Comparison of ENCODE assay signal across 8 mouse cellular contexts in genomic region chr2:125247108-125247961, GRCm38 (mm10). TPM values are rescaled to one million over a fixed set of nuclear protein-coding genes. Genes with fewer than 3 reads are reported as not detected.
DNase-seq lines count a peak whose midpoint lies in the region; ATAC-seq and TF ChIP-seq lines count a peak whose summit lies in the region.

Gene Dut (plus strand): TSS chr2:125247190.

- peak within 1 kb of the TSS; percentile 85 to 93 for H3K4me3 ChIP-seq in ES-E14 (ENCODE audit: insufficient read depth in 1 of 2, low read depth in 1 of 2, low read length in 2 of 2, poor library complexity in 1 of 2, severe bottlenecking in 1 of 2)
- H3K4me3 ChIP-seq in forebrain, embryonic 15.5 days, result peak within 1 kb of the TSS; percentile 73
- H3K4me3 ChIP-seq in lung, adult 2 months (replicated peaks; ENCODE audit: extremely low read depth, low read depth, low read length), result peak within 1 kb of the TSS; percentile 61

- TF ChIP-seq POLR2A in lung, adult 2 months (IDR thresholded peaks at IDR 0.05; ENCODE audit: borderline replicate concordance, extremely low read depth, low read depth, low read length), result peak; percentile 36; the same call in 1 of the 2 replicates

- H3K27ac ChIP-seq in ES-E14 (ENCODE audit: insufficient read depth, low read depth, low read length, poor library complexity, severe bottlenecking), result peak within 1 kb of the TSS; percentile 89
- H3K27ac ChIP-seq in forebrain, embryonic 15.5 days (replicated peaks), result peak within 1 kb of the TSS; percentile 90

- H3K9me3 ChIP-seq in ES-E14 (ENCODE audit: control insufficient read depth, insufficient read depth, low read depth, low read length), result peaks cover 3% of the 10 kb centered on the region; the same call in 1 of the 2 replicates
- H3K9me3 ChIP-seq in forebrain, embryonic 15.5 days, result no peaks in the 10 kb centered on the region

- in situ Hi-C loops in ES-E14 (cut with MboI; ENCODE audit: low sequenced_read_pairs in 2 of 2, unreplicated experiment in 2 of 2), result no loop called here

- intact Hi-C loops in heart, postnatal 25 days (cut with DNase I), result no loop called here

- H3K9ac ChIP-seq in ES-E14 (ENCODE audit: insufficient read depth, low read depth, low read length, poor library complexity, severe bottlenecking), result peak within 1 kb of the TSS; percentile 97
- H3K9ac ChIP-seq in forebrain, embryonic 15.5 days (replicated peaks), result peak within 1 kb of the TSS; percentile 78

- no peaks in the 10 kb centered on the region for H3K27me3 ChIP-seq in forebrain, embryonic 15.5 days

- no peaks in the 10 kb centered on the region; a peak in 1 of 4 replicates for H3K4me1 ChIP-seq in ES-E14 (ENCODE audit: control insufficient read depth in 2 of 2, insufficient read depth in 2 of 2, low read length in 2 of 2, poor library complexity in 1 of 2)
- H3K4me1 ChIP-seq in forebrain, embryonic 15.5 days, result peaks cover 20% of the 10 kb centered on the region
- peaks cover 6% of the 10 kb centered on the region for H3K4me1 ChIP-seq in lung, adult 2 months (ENCODE audit: control insufficient read depth, insufficient read depth, low read length)

- peak; percentile 93 for DNase-seq in ES-E14 (ENCODE audit: low read depth, low spot score)
- peak; percentile 99 for DNase-seq in cerebellum, adult 11-12 months
- peak; percentile 84 for DNase-seq in heart, postnatal 25 days (ENCODE audit: low spot score)
- peak; percentile 87 to 91 for DNase-seq in layer of hippocampus, adult 18-20 months (ENCODE audit: low spot score in 2 of 2)
- DNase-seq in lung, adult 2 months, result peak; percentile 82
- peak; percentile 97 to 98 for DNase-seq in thymus, adult 18-20 months

- ATAC-seq in forebrain, embryonic 15.5 days (replicated peaks), result peak; percentile 99
- peak; percentile 91 for ATAC-seq in neutrophil, adult 5-6 weeks (ENCODE audit: extremely low read depth, insufficient number of reproducible peaks, low FRiP score, poor library complexity, severe bottlenecking)

- H3K4me2 ChIP-seq in forebrain, embryonic 15.5 days (replicated peaks), result peak within 1 kb of the TSS; percentile 69

- WGBS in forebrain, embryonic 15.5 days, result under 1% methylated on average over 89 of the region's 96 CpGs
- under 1% methylated on average over 96 of the region's 96 CpGs for WGBS in lung, adult 2 months

- peaks cover 25% of the 10 kb centered on the region for H3K36me3 ChIP-seq in ES-E14 (ENCODE audit: control insufficient read depth, insufficient read depth, low read length, poor library complexity, severe bottlenecking)
- H3K36me3 ChIP-seq in forebrain, embryonic 15.5 days, result no peaks in the 10 kb centered on the region

- TF ChIP-seq CTCF in lung, adult 2 months (IDR thresholded peaks at IDR 0.05; ENCODE audit: insufficient read depth, low read length), result no peak

TF ChIP-seq in ES-E14, 5 proteins besides CTCF, POLR2A, EP300 and RAD21:
- TF ChIP-seq ZC3H11A (IDR thresholded peaks at IDR 0.05; ENCODE audit: borderline replicate concordance, low read depth, low read length) (no peak), HCFC1 (IDR thresholded peaks at IDR 0.05; ENCODE audit: borderline replicate concordance, insufficient read depth, low read length) (peak; percentile 59; the same call in 1 of the 2 replicates), MAFK (IDR thresholded peaks at IDR 0.05; ENCODE audit: insufficient read depth, low read depth, low read length) (no peak)

RNA-seq across cellular contexts. Expression of gene Dut, which starts in this region (rescaled TPM):
- 123 and 158 TPM in 2 replicates for total RNA-seq in ES-E14 (2012; rRNA removed)
- 105 and 118 TPM in 2 replicates for polyA plus RNA-seq in forebrain, embryonic 15.5 days (2015; fragmentation: Nextera tagmentation; extraction: Ambion mirVana)
- 10 to 100 TPM; 28.7 to 29.8 TPM for total RNA-seq in heart, postnatal 25 days (2021)
- 10 to 100 TPM; 24.8 to 31.3 TPM for total RNA-seq in layer of hippocampus, adult 18-20 months (2021)
- polyA plus RNA-seq in lung, adult 2 months (2012; rRNA removed), result 15.1 and 21.2 TPM in 2 replicates
- 11.3 and 17.1 TPM in 2 replicates for total RNA-seq in neutrophil, adult 5-6 weeks (2017)

Comparison
In these comparisons a context has a peak if more than half of its experiments do, and no peak if none do; other contexts are left out.
1. Peak in every context shown above with its lines: DNase-seq, ATAC-seq, H3K4me3 ChIP-seq and H3K27ac ChIP-seq.